Mouse (Mus musculus) bone marrow, adult 2 months (tissue): Measurements from ENCODE around the gene Myo3b.

Experiments
- CTCF ChIP-seq: fragments of 200-500 bp; IDR thresholded peaks from 2 replicates; pipeline ENCODE4 v1.5.1; 2011; ENCODE audit warnings: low read length, control low read depth; ENCODE audit not compliant: control insufficient read depth, insufficient read depth
- POLR2A ChIP-seq: fragments of 200-500 bp; IDR thresholded peaks from 2 replicates; pipeline ENCODE4 v1.6.1; 2011; ENCODE audit warnings: low read depth, mild to moderate bottlenecking, control low read depth, low read length, borderline replicate concordance; ENCODE audit not compliant: control insufficient read depth

DNA sequence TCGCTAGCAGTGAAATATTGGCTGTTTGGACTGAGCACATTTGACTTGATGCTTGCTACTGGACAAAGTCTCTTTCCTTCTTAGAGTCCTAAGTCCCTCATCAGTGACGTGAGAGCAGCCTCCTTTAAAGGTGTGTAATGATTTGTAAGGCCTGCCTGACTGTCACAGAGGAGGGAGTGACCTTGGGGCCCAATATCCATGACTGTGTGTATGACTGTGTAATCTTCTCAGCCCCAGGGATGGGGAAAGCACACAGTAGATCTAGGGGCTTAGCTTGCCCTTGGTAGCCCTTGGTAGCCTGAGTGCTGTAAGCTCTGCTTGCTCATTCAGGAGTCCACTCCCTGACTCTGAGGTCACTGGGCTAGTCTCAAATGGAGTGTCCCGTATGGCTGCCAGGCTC is 276.8 kb downstream of the Myo3b start:
- TF ChIP-seq CTCF = no peak
- no peak for TF ChIP-seq POLR2A
